Mouse (Mus musculus) midbrain, postnatal 0 days (tissue): Measurements from ENCODE around the gene Plaur. TPM values are rescaled to one million over a fixed set of nuclear protein-coding genes. Genes with fewer than 3 reads are reported as not detected.
"Not testable (repeated sequence)": the region's sequence is repeated elsewhere in the genome, so short reads cannot be mapped to it uniquely, and the experiment has no call there.

Source experiments
- ATAC-seq: fragments of 200-750 bp; cut with Nextera tagmentation; 2 replicates; pipeline ENCODE4 v1.8.0; 2017; ENCODE audit warnings: moderate number of reproducible peaks, mild to moderate bottlenecking, moderate TSS enrichment, moderate library complexity; ENCODE audit not compliant: low FRiP score
- DNase-seq: peaks from one replicate; pipeline ENCODE4 v3.0.0-alpha.2; 2015; ENCODE audit warnings: low spot score
- H3K27ac ChIP-seq: fragments of 300-500 bp; sonication (generic); 2 replicates; pipeline ENCODE4 v1.5.1; 2014; ENCODE audit warnings: low read depth, mild to moderate bottlenecking, low read length, mixed read lengths
- H3K27me3 ChIP-seq: fragments of 300-500 bp; sonication (generic); 2 replicates; pipeline ENCODE4 v1.6.1; 2014; ENCODE audit warnings: low read length, control low read depth, mixed read lengths; ENCODE audit not compliant: insufficient read depth
- H3K36me3 ChIP-seq: fragments of 300-500 bp; sonication (generic); 2 replicates; pipeline ENCODE4 v1.6.1; 2014; ENCODE audit warnings: low read length, control low read depth, mixed read lengths; ENCODE audit not compliant: insufficient read depth
- H3K4me1 ChIP-seq: fragments of 300-500 bp; sonication (generic); 2 replicates; pipeline ENCODE4 v1.6.1; 2014; ENCODE audit warnings: mild to moderate bottlenecking, control low read depth, antibody characterized with exemption, low read length, mixed read lengths; ENCODE audit not compliant: insufficient read depth
- H3K4me2 ChIP-seq: fragments of 300-500 bp; sonication (generic); 2 replicates; pipeline ENCODE4 v1.6.1; 2014; ENCODE audit warnings: low read depth, mild to moderate bottlenecking, low read length, mixed read lengths; ENCODE audit not compliant: poor library complexity, severe bottlenecking
- H3K4me3 ChIP-seq: fragments of 300-500 bp; sonication (generic); 2 replicates; pipeline ENCODE4 v1.5.1; 2014; ENCODE audit warnings: low read depth, mild to moderate bottlenecking, low read length, moderate library complexity
- H3K9ac ChIP-seq: fragments of 300-500 bp; sonication (generic); replicated peaks from 2 replicates; pipeline ENCODE4 v1.6.1; 2014; ENCODE audit warnings: mild to moderate bottlenecking, low read length, moderate library complexity, mixed read lengths; ENCODE audit not compliant: poor library complexity, severe bottlenecking
- H3K9me3 ChIP-seq: fragments of 300-500 bp; sonication (generic); 2 replicates; pipeline ENCODE4 v1.6.1; 2016; ENCODE audit warnings: low read length, control low read depth
- CTCF ChIP-seq: IDR thresholded peaks from 2 replicates; pipeline ENCODE4 v1.5.1; 2016; ENCODE audit warnings: antibody characterized with exemption, mild to moderate bottlenecking
- WGBS: fragments of 180-500 bp; shearing (Covaris S2); extraction: QIAGEN DNeasy Blood & Tissue Kit; methylation state at CpG from one replicate; pipeline ENCODE4 v1.1.7; 2014; 5-methylcytosine and 5-hydroxymethylcytosine counted together
- polyA plus RNA-seq: library from polyadenylated mRNA; unstranded; fragments of >200 nt; fragmentation: Nextera tagmentation; extraction: Ambion mirVana; gene quantifications from 2 replicates; pipeline ENCODE4 v1.2.1, GENCODE M21; 2015
- total RNA-seq: library from RNA; depleted of rRNA; stranded (reverse); fragments of >200 nt; gene quantifications from 2 replicates; pipeline ENCODE4 v1.2.3, GENCODE M21; 2014

The Plaur gene
- total and polyA plus RNA-seq, 2 experiments from 2014 or later, result 1.1 to 3.7 TPM

DNA sequence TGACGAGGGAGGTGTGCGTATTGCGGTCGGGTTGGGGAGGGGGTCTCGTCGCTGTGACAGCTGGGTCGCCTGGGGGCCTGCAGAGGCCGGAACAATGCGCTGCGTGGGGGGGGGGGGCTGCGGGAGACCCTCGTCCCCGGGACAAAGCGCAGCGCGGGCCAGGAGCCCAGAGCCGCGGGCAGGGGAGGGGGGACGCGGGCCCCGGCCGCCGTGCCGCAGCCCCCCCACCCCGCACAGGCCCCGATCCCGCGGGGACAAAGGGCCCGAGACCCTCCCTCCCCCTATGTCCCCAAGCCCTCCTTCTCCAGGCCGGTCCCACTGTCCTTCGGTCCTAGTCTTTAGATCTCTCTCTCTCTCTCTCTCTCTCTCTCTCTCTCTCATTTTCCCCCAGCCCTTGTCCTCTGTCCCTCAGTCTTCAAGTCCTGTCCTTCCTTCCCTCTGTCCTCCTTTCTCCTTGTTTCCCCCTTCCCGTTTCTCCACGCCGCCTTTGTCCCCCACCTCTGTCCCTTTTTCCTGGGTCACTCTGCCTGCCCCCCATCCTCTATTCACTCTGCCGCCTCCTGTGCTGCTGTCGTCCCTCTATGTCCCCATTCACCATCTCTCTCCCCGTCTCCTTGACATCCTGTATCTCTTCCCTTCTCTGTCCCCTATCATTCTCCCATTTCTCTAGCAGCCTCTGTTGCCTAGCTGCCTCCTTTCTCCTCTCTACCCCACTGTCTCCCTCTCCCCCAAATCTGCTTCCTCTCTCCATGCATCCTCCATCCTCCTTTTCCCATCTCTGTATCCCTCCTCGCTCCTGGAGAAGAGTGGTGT is 20.1 kb downstream of the Plaur start:
- DNase-seq (no peak), ATAC-seq (peak; percentile 12; the same call in 1 of the 2 replicates)
- no peak for TF ChIP-seq CTCF
- Histone ChIP-seq H3K4me1 (peaks cover 30% of the 10 kb centered on the region), H3K9me3 (no peaks in the 10 kb centered on the region), H3K4me2 (peak overlapping the region; percentile 75), H3K27ac (peak overlapping the region; percentile 86), H3K27me3 (no peaks in the 10 kb centered on the region), H3K9ac (peak overlapping the region; percentile 96), H3K36me3 (no peaks in the 10 kb centered on the region), H3K4me3 (peak overlapping the region; percentile 70)
- WGBS, result 1% methylated on average over 14 of the region's 38 CpGs

GRCm38 (mm10) chr7:24483291-24483690 is 21.0 kb downstream of the Plaur start:
- ATAC-seq, result not testable (repeated sequence)

GRCm38 (mm10) chr7:24485481-24485880 is 23.2 kb downstream of the Plaur start:
- Histone ChIP-seq H3K36me3 (no peaks in the 10 kb centered on the region), H3K4me2 (peak overlapping the region; percentile 75), H3K27ac (peak overlapping the region; percentile 71), H3K4me1 (peaks cover 30% of the 10 kb centered on the region), H3K9me3 (no peaks in the 10 kb centered on the region), H3K4me3 (0 out of 2 replicates have a peak overlapping the region, but pooled peaks have one; percentile 0), H3K27me3 (no peaks in the 10 kb centered on the region), H3K9ac (no peak overlapping the region)
- ATAC-seq, result no peak
- TF ChIP-seq CTCF, result no peak
- WGBS, result 67% methylated on average over 9 of the region's 9 CpGs
- DNase-seq, result no peak

More at GRCm38 (mm10) chr7:24483291-24483690, 21.0 kb downstream of the Plaur start:
- not testable (repeated sequence) for H3K36me3 ChIP-seq, H3K9me3 ChIP-seq, H3K9ac ChIP-seq, H3K27me3 ChIP-seq, DNase-seq
- peak overlapping the region; percentile 86; the same call in 1 of the 2 replicates for H3K27ac ChIP-seq
- peak overlapping the region; percentile 70 for H3K4me3 ChIP-seq
- peaks cover 30% of the 10 kb centered on the region for H3K4me1 ChIP-seq
- H3K4me2 ChIP-seq, result peak overlapping the region; percentile 75
- WGBS, result 53% methylated on average over 6 of the region's 6 CpGs

- Histone ChIP-seq H3K27me3 (no peaks in the 10 kb centered on the region), H3K9ac (peak overlapping the region; percentile 62), H3K9me3 (no peaks in the 10 kb centered on the region), H3K4me3 (peak overlapping the region; percentile 25), H3K4me2 (peak overlapping the region; percentile 75), H3K36me3 (no peaks in the 10 kb centered on the region; the same call in 1 of the 2 replicates), H3K27ac (peak overlapping the region; percentile 71), H3K4me1 (peaks cover 30% of the 10 kb centered on the region)
- peak; percentile 46 for DNase-seq
- 34% methylated on average over 9 of the region's 9 CpGs for WGBS
- peak; percentile 45 for ATAC-seq
- TF ChIP-seq CTCF, result no peak
Observed at GRCm38 (mm10) chr7:24486654-24487130, 24.4 kb downstream of the Plaur start.

DNA sequence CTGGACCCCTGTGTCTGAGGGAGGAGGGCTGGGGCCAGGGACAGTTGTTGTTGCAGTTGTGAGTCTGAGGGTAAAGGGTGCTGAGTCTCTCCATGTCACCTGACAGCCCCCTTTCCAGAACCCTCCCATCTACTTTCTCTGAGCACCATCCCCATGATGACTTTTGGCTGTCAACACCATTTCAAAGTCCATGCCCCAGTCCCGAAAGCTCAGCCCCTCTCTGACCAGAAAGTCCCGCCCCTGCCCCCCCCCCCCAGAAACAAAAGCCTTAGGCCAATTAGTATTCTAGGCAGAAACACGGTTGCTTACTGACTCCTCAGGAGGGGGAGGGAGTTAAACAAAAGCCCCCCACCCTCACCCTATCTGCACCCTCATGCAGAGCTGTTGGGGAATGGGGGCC is 25.1 kb downstream of the Plaur start:
- no peaks in the 10 kb centered on the region for H3K9me3 ChIP-seq
- H3K4me1 ChIP-seq, result peaks cover 30% of the 10 kb centered on the region
- no peaks in the 10 kb centered on the region; the same call in 1 of the 2 replicates for H3K36me3 ChIP-seq
- no peaks in the 10 kb centered on the region for H3K27me3 ChIP-seq
- H3K4me2 ChIP-seq, result peak overlapping the region; percentile 75
- peak overlapping the region; percentile 62; the same call in 1 of the 2 replicates for H3K9ac ChIP-seq
- WGBS, result 30% methylated on average over 3 of the region's 3 CpGs
- H3K27ac ChIP-seq, result peak overlapping the region; percentile 71
- TF ChIP-seq CTCF, result no peak
- H3K4me3 ChIP-seq, result peak overlapping the region; percentile 25; the same call in 1 of the 2 replicates
- ATAC-seq (no peak), DNase-seq (peak; percentile 57)

DNA sequence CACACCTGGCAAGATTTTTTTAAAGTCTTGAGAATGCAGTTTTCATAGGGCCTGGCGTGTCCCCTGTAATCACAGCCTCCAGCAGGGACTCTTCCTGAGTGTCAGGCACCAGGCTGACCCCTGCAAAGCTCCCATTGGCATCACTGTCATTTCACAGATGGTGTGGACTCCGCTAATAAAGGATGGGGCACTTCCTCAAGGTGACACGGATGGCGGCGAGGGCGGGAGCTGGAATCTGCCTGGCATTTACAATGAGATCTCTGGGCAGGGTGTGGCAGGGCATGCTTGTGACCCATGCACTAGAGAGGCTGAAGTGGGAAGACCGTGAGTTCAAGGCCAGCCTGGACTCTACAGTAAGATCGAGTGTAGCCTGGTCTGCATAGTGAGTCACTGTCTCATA is 26.0 kb downstream of the Plaur start:
- 88% methylated on average over 8 of the region's 8 CpGs for WGBS
- Histone ChIP-seq H3K4me2 (no peak overlapping the region), H3K9me3 (no peaks in the 10 kb centered on the region), H3K4me1 (peaks cover 30% of the 10 kb centered on the region), H3K36me3 (no peaks in the 10 kb centered on the region; the same call in 1 of the 2 replicates), H3K9ac (no peak overlapping the region), H3K27ac (no peak overlapping the region; the same call in 1 of the 2 replicates), H3K4me3 (no peak overlapping the region), H3K27me3 (no peaks in the 10 kb centered on the region)
- ATAC-seq, result no peak
- DNase-seq, result no peak
- TF ChIP-seq CTCF, result no peak
